In genomic region chr16:92403069-92403468, GRCm38 (mm10) we compare ENCODE assay signal across 13 mouse cellular contexts. TPM values are rescaled to one million over a fixed set of nuclear protein-coding genes. Genes with fewer than 3 reads are reported as not detected.
DNase-seq lines count a peak whose midpoint lies in the region; ATAC-seq lines count a peak whose summit lies in the region.
"Had no signal": no experiment of that assay in that cellular context is flagged by ENCODE, and none has a peak within 500 bp of the region (broad histone marks: within the 10 kb centered on the region; RNA-seq: fewer than 3 reads in every experiment).

No protein-coding gene starts in this region.

- WGBS in stomach, embryonic 16.5 days = 52% methylated on average over 10 of the region's 10 CpGs

- H3K27me3 ChIP-seq in stomach, embryonic 16.5 days (ENCODE audit: control insufficient read depth, insufficient read depth, low read length) = no peaks in the 10 kb centered on the region
- H3K27me3 ChIP-seq: CH12.LX had no signal

- H3K9me3 ChIP-seq in stomach, embryonic 16.5 days (replicated peaks; ENCODE audit: control insufficient read depth, low read length) = no peaks in the 10 kb centered on the region
- H3K9me3 ChIP-seq: hindbrain, embryonic 13.5 days had no signal

- H3K4me3 ChIP-seq in stomach, embryonic 16.5 days (replicated peaks; ENCODE audit: low read length) = no peak overlapping the region; the same call in 1 of the 2 replicates
- H3K4me3 ChIP-seq: hindbrain, embryonic 13.5 days; layer of hippocampus, adult 2 months had no signal

- DNase-seq in kidney, postnatal 14 days = peak; percentile 39
- no peak for DNase-seq in kidney, adult 8-10 months
- peak; percentile 39 to 43 for DNase-seq in heart, adult 9 months (ENCODE audit: low spot score in 2 of 2)
- peak; percentile 38 to 67 for DNase-seq in lung, adult 18-20 months
- DNase-seq in embryo, embryonic 10 days (ENCODE audit: low spot score) = no peak
- DNase-seq in thymus, adult 18-20 months = no peak
- DNase-seq: cerebellum, adult 8-10 months; thymus, postnatal 25 days had no signal

- H3K9ac ChIP-seq in stomach, embryonic 16.5 days (ENCODE audit: low read length) = 0 out of 2 replicates have a peak overlapping the region, but pooled peaks have one; percentile 13

- H3K4me2 ChIP-seq in stomach, embryonic 16.5 days (ENCODE audit: low read depth, low read length) = peak overlapping the region; percentile 6; the same call in 1 of the 2 replicates
- H3K4me2 ChIP-seq: hindbrain, embryonic 13.5 days had no signal

- peaks cover 41% of the 10 kb centered on the region for H3K4me1 ChIP-seq in stomach, embryonic 16.5 days (ENCODE audit: control insufficient read depth, insufficient read depth, low read length)

- peak overlapping the region; percentile 67 for H3K27ac ChIP-seq in stomach, embryonic 16.5 days (ENCODE audit: low read length)
- H3K27ac ChIP-seq: layer of hippocampus, adult 2 months had no signal

- peak; percentile 7; the same call in 1 of the 2 replicates for ATAC-seq in stomach, embryonic 16.5 days (ENCODE audit: insufficient read depth, low FRiP score)

- H3K36me3 ChIP-seq in stomach, embryonic 16.5 days (ENCODE audit: control insufficient read depth, insufficient read depth, low read length) = no peaks in the 10 kb centered on the region
- H3K36me3 ChIP-seq: hindbrain, embryonic 13.5 days had no signal

RNA-seq across cellular contexts. Expression of gene Kcne1, which starts 43.8 kb away (rescaled TPM):
- 0.92 and 1.6 TPM in 2 replicates for polyA plus RNA-seq in stomach, embryonic 16.5 days (2015; fragmentation: Nextera tagmentation; extraction: Ambion mirVana)
- polyA plus RNA-seq: spleen, adult 2 months had no signal

Comparison
In these comparisons a context has a peak if more than half of its experiments do, and no peak if none do; other contexts are left out.
1. DNase-seq: peak in kidney, postnatal 14 days (single experiment), heart, adult 9 months (2 of 2) and lung, adult 18-20 months (2 of 2); none in kidney, adult 8-10 months (0 of 2), embryo, embryonic 10 days (single experiment) and thymus, adult 18-20 months (0 of 2).